Mouse (Mus musculus) forebrain, embryonic 12.5 days (tissue): ENCODE measurements around the gene Ttll13. TPM values are rescaled to one million over a fixed set of nuclear protein-coding genes. Genes with fewer than 3 reads are reported as not detected.

Experiments
- ATAC-seq: fragments of 200-750 bp; cut with Nextera tagmentation; 2 replicates; pipeline ENCODE4 v1.8.0; 2017; ENCODE audit warnings: moderate TSS enrichment; ENCODE audit not compliant: low FRiP score
- H3K27ac ChIP-seq: fragments of 300-500 bp; sonication (generic); 2 replicates; pipeline ENCODE4 v1.5.1; 2016; ENCODE audit warnings: mild to moderate bottlenecking
- H3K27me3 ChIP-seq: fragments of 300-500 bp; sonication (generic); 2 replicates; pipeline ENCODE4 v1.6.1; 2016; ENCODE audit warnings: mild to moderate bottlenecking
- H3K36me3 ChIP-seq: fragments of 300-500 bp; sonication (generic); replicated peaks from 2 replicates; pipeline ENCODE4 v1.6.1; 2016; ENCODE audit warnings: mild to moderate bottlenecking
- H3K4me1 ChIP-seq: fragments of 300-500 bp; sonication (generic); 2 replicates; pipeline ENCODE4 v1.6.1; 2016
- H3K4me2 ChIP-seq: fragments of 300-500 bp; sonication (generic); 2 replicates; pipeline ENCODE4 v1.6.1; 2016; ENCODE audit warnings: mild to moderate bottlenecking, moderate library complexity
- H3K4me3 ChIP-seq: fragments of 300-500 bp; sonication (generic); replicated peaks from 2 replicates; pipeline ENCODE4 v1.5.1; 2016; ENCODE audit warnings: mild to moderate bottlenecking
- H3K9ac ChIP-seq: fragments of 300-500 bp; sonication (generic); 2 replicates; pipeline ENCODE4 v1.6.1; 2016; ENCODE audit warnings: mild to moderate bottlenecking
- H3K9me3 ChIP-seq: fragments of 300-500 bp; sonication (generic); 2 replicates; pipeline ENCODE4 v1.6.1; 2016
- WGBS: fragments of 180-500 bp; shearing (Covaris S2); methylation state at CpG from one replicate; pipeline ENCODE4 v1.1.7; 2016; 5-methylcytosine and 5-hydroxymethylcytosine counted together
- polyA plus RNA-seq: library from polyadenylated mRNA; unstranded; fragments of >200 nt; fragmentation: Nextera tagmentation; extraction: Ambion mirVana; gene quantifications from 2 replicates; pipeline ENCODE4 v1.2.1, GENCODE M21; 2016

Ttll13 gene
- polyA plus RNA-seq, 1 experiment from 2014 or later: 1.3 TPM

DNA sequence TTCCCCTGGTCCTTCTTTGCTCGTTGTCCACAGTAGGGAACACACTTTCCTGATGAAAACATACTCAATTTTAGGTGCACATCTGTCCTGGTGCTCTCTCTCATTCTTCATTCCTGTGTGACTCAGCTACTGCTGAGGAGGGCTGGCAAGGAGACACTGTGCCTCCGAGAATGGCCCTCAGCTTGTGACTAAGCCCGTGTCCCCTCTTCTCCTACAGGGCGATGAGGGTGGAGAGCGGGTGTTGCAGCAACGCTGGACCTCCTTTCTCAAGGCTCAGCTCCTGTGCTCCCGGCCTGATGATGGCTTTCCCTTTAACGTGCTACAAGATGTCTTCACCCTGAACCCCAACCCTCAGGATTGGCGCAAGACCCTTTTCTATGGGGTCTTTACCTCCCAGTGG, 27.5 kb upstream of the Ttll13 start:
- 96% methylated on average over 9 of the region's 9 CpGs for WGBS
- peaks cover 87% of the 10 kb centered on the region for H3K36me3 ChIP-seq
- ATAC-seq: no peak

DNA sequence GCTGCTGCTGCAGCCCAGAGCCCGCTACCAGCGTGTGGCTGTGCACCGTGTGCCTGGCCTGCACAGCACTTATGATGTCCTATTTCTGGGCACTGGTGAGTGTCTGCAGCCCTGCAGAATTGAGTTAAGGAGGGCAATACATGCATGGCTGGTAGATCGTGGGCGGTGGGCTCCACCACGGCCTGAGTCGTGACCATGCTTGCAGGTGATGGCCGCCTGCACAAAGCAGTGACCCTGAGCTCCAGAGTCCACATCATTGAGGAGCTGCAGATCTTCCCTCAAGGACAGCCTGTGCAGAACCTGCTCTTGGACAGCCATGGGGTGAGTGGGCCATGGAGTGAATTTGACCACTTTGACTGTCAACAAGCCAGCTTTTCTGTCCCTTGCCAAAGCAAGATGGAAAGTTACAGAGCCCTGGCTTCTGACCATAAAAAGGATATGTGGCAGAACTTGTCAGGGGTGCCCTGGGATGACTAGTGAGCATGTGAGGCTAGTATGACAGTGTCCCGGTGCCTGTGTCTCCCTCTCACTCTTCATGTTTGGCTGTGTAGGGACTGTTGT, 25.9 kb upstream of the Ttll13 start:
- H3K9ac ChIP-seq: no peak overlapping the region
- ATAC-seq: no peak
- no peak overlapping the region for H3K4me3 ChIP-seq
- H3K4me2 ChIP-seq: no peak overlapping the region
- peaks cover 93% of the 10 kb centered on the region for H3K36me3 ChIP-seq
- no peak overlapping the region for H3K27ac ChIP-seq
- H3K9me3 ChIP-seq: no peaks in the 10 kb centered on the region
- no peaks in the 10 kb centered on the region for H3K27me3 ChIP-seq
- peaks cover under 1% of the 10 kb centered on the region; the same call in 1 of the 2 replicates for H3K4me1 ChIP-seq
- 97% methylated on average over 9 of the region's 9 CpGs for WGBS

More for the DNA sequence above, 27.5 kb upstream of the Ttll13 start:
- H3K27ac ChIP-seq: no peak overlapping the region
- H3K4me3 ChIP-seq: no peak overlapping the region
- H3K27me3 ChIP-seq: no peaks in the 10 kb centered on the region
- no peak overlapping the region for H3K9ac ChIP-seq
- peaks cover 5% of the 10 kb centered on the region for H3K4me1 ChIP-seq
- no peak overlapping the region for H3K4me2 ChIP-seq
- H3K9me3 ChIP-seq: no peaks in the 10 kb centered on the region

DNA sequence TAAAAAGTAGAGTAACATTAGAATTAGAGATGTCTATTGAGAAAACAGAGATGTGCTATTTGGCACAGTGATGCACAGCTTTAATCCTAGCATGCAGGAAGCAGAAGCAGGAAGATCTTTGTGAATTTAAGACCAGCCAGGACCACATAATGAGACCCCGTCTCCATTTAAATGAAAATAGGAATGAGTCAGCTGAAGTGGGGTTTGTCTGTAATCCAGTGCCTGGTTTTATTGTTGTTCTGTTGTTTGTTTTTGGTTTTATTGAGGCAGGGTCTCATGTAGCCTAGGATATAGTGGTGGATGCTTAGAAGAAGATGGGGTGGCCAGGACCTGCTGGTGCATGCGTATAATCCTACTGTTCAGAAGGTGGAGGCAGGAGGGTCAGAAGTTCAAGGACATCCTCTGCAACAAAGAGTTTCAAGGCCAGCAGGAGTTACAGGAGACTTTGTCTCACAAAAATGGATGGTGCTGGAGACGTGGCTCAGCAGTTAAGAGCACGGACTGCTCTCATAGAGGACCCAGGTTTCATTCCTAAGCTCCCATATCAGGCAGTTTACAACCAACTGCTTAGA, 24.9 kb upstream of the Ttll13 start:
- Histone ChIP-seq H3K27ac (no peak overlapping the region), H3K27me3 (no peaks in the 10 kb centered on the region), H3K4me2 (no peak overlapping the region), H3K9ac (no peak overlapping the region), H3K36me3 (peaks cover 90% of the 10 kb centered on the region), H3K9me3 (no peaks in the 10 kb centered on the region), H3K4me1 (no peaks in the 10 kb centered on the region), H3K4me3 (no peak overlapping the region)
- no peak for ATAC-seq
- 83% methylated on average over 4 of the region's 4 CpGs for WGBS

DNA sequence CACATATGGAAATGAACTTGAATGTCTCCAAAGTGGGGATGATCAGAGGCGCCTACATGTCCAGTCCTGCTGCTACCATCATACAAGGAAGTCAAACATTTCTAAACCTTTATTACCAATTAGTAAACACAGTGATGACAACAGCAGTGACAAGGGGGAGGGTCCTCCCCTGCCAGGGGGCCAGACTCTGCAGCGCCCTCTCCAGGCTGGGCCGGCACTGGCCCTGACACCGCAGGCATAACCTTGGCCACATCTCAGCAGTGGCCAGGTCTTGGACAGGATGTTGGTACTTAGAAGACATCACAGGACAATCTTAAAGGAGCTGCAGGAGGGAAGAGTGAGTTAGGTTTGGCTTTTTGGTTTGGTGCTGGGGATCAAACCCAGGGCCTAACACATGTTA, 19.1 kb upstream of the Ttll13 start:
- H3K4me1 ChIP-seq: peaks cover 5% of the 10 kb centered on the region
- H3K9me3 ChIP-seq: no peaks in the 10 kb centered on the region
- H3K4me2 ChIP-seq: no peak overlapping the region
- WGBS: 95% methylated on average over 4 of the region's 4 CpGs
- no peak for ATAC-seq
- H3K9ac ChIP-seq: no peak overlapping the region
- peaks cover 50% of the 10 kb centered on the region for H3K36me3 ChIP-seq
- no peak overlapping the region for H3K4me3 ChIP-seq
- no peak overlapping the region for H3K27ac ChIP-seq
- peaks cover 11% of the 10 kb centered on the region for H3K27me3 ChIP-seq

DNA sequence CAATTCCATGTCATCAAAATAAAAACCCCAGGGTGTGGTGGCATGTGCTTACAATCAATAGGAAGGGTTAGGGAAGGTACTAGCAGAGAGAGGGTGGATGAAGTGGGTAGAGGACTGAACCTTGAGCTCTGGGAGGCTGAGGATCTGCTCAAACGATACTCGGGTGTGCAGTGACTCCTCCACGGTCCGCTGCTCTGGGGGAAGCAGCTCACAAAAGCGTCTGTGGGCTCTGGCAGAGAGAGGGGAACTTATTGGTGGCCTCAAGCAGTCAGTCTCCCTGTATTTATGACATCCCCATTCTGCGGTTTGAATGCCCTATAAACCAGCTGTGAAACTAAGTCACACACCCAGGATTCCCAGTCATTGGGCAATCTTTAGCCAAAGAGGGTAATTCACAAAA, 16.0 kb upstream of the Ttll13 start:
- 67% methylated on average over 6 of the region's 6 CpGs for WGBS
- ATAC-seq: no peak
- Histone ChIP-seq H3K4me1 (peaks cover 20% of the 10 kb centered on the region), H3K27me3 (peaks cover 11% of the 10 kb centered on the region), H3K27ac (no peak overlapping the region), H3K4me2 (no peak overlapping the region), H3K9me3 (no peaks in the 10 kb centered on the region), H3K36me3 (peaks cover 22% of the 10 kb centered on the region), H3K9ac (no peak overlapping the region), H3K4me3 (no peak overlapping the region)

DNA sequence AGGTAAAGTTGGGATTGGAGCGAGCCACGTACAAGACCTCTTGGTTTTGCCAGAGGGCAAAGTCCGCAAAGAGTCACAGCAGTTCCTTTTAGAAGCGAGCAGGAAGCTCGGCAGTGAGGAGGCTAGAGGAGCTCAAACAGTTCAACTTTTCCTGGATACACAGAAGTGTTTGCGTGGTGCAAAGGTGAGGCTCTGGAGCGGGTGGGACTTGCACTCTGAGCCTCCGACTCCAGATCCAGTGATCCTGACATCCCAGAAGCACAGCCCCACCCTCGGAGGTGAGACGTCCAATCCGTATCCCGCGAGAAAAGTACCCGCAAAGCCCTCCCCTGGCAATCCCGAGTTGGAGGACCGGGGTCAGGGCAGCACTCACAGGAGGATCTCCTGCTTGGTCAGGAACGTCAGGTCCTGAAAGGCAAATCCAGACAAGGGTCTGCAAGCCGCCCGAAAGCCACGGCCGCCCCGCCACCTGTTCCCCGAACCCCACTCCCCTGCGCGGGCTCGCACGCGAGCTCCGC, 14.1 kb upstream of the Ttll13 start:
- Histone ChIP-seq H3K27ac (no peak overlapping the region), H3K36me3 (peaks cover 10% of the 10 kb centered on the region), H3K4me2 (peak overlapping the region; percentile 85), H3K9me3 (no peaks in the 10 kb centered on the region), H3K4me1 (peaks cover 21% of the 10 kb centered on the region), H3K27me3 (peaks cover 11% of the 10 kb centered on the region), H3K4me3 (peak overlapping the region; percentile 69), H3K9ac (peak overlapping the region; percentile 75)
- under 1% methylated on average over 29 of the region's 29 CpGs for WGBS
- no peak for ATAC-seq

DNA sequence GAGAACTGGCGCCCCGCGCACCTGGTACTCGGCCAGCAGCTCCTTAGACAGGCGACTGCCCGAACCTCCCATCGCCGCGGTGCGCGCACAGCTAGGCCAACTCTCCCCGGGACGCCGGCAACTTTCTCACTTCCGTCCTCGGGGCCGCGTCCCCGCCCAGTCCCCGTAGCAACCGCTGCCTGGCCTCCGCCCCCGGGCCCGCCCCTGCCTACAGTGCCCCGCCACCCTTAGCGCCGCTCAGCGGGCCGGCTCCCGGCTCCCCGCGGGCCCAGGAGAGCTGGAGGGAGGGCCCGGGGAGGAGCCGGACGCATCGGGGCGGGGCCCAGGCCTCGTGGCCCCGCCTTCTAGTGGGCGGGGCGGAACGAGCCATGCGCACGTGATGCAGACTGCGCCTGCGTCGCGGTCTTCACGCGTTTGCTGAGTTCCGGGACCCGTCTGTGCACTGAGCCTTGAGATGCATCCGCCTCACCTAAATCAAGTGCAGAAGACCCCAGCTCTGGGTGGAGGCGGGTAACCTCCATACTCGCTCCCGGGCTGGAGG, 13.6 kb upstream of the Ttll13 start, which contains the start of the genes Cib1 and Gdpgp1:
Gene Cib1, minus strand, starts transcription at position 325 of the 541 bp plus-strand sequence.
Gene Gdpgp1, plus strand, starts transcription at position 377 of the 541 bp plus-strand sequence.
- H3K9me3 ChIP-seq: no peaks in the 10 kb centered on the region
- H3K4me2 ChIP-seq: peak within 1 kb of the TSS; percentile 85
- H3K9ac ChIP-seq: peak within 1 kb of the TSS; percentile 75
- peaks cover 5% of the 10 kb centered on the region; the same call in 1 of the 2 replicates for H3K36me3 ChIP-seq
- H3K4me3 ChIP-seq: peak within 1 kb of the TSS; percentile 69
- WGBS: 0% methylated on average over 49 of the region's 56 CpGs
- H3K27me3 ChIP-seq: peaks cover 11% of the 10 kb centered on the region
- peak; percentile 98 for ATAC-seq
- peak within 1 kb of the TSS; percentile 50; the same call in 1 of the 2 replicates for H3K27ac ChIP-seq
- H3K4me1 ChIP-seq: peaks cover 21% of the 10 kb centered on the region

DNA sequence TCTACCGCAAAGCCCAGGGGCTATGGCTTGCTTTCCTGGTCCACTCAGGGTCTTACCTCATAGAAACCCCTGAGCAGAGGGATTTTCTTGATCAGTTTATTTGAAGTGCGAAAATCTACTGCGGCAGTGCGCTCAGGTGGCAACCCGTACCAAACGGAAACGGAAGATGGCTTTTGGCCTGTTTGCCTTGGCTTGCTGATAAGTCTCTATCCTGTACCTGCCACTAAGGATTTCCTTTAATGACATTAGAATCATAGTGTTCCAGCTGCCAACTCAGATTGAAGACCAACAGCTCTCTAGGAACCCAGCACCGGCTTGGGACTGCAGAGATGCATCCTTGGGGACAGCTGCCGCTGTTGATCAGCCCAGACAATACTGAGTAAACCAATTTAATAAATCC, 12.4 kb upstream of the Ttll13 start:
- peaks cover 21% of the 10 kb centered on the region for H3K4me1 ChIP-seq
- no peak overlapping the region for H3K4me3 ChIP-seq
- H3K27ac ChIP-seq: no peak overlapping the region
- no peaks in the 10 kb centered on the region for H3K9me3 ChIP-seq
- whole genome bisulfite sequencing: 82% methylated on average over 9 of the region's 9 CpGs
- H3K4me2 ChIP-seq: peak overlapping the region; percentile 85
- H3K27me3 ChIP-seq: peaks cover 11% of the 10 kb centered on the region
- no peak for ATAC-seq
- no peak overlapping the region for H3K9ac ChIP-seq
- H3K36me3 ChIP-seq: peaks cover 7% of the 10 kb centered on the region

DNA sequence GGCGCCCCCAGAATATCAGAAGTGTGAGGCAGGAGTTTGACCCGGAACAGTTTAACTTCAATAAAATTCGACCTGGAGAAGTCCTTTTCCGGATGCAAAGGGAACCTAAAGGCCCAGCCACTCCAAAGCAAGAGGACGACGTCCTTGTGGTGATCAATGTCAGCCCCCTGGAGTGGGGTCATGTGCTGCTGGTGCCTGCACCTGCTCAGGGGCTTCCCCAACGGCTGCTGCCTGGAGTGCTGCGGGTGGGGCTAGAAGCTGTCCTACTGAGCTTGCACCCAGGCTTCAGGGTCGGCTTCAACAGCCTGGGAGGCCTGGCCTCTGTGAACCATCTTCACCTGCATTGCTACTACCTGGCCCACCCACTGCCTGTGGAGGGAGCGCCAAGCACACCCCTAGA, 7.6 kb upstream of the Ttll13 start:
- Histone ChIP-seq H3K27me3 (no peaks in the 10 kb centered on the region), H3K36me3 (peaks cover 25% of the 10 kb centered on the region), H3K27ac (no peak overlapping the region), H3K4me3 (no peak overlapping the region), H3K4me2 (no peak overlapping the region), H3K9ac (no peak overlapping the region), H3K4me1 (peaks cover 11% of the 10 kb centered on the region), H3K9me3 (no peaks in the 10 kb centered on the region)
- no peak for ATAC-seq
- 88% methylated on average over 10 of the region's 10 CpGs for WGBS

DNA sequence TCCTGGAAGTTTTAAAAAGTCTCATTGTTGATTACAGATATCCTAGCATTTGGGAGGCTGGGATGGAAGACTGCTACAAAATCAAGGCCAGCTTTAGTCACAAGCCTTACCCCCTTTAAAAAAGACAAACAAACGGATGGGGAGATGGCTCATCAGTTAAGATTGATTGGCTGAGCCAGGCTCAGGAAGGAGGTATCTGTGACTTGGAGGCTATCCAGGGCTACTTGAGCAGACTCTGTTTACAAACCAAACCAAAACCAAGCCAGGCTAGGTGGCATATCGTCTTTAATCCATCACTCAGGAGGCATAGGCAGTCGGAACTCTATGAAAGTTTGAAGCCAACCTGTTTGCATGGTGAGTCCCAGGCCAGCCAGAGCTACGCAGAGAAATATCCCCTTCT, 4.5 kb upstream of the Ttll13 start:
- Histone ChIP-seq H3K27me3 (no peaks in the 10 kb centered on the region), H3K4me2 (no peak overlapping the region), H3K27ac (no peak overlapping the region), H3K36me3 (peaks cover 25% of the 10 kb centered on the region), H3K4me3 (no peak overlapping the region), H3K9ac (no peak overlapping the region), H3K9me3 (no peaks in the 10 kb centered on the region), H3K4me1 (no peaks in the 10 kb centered on the region)
- WGBS: 92% methylated on average over 4 of the region's 4 CpGs
- ATAC-seq: no peak

DNA sequence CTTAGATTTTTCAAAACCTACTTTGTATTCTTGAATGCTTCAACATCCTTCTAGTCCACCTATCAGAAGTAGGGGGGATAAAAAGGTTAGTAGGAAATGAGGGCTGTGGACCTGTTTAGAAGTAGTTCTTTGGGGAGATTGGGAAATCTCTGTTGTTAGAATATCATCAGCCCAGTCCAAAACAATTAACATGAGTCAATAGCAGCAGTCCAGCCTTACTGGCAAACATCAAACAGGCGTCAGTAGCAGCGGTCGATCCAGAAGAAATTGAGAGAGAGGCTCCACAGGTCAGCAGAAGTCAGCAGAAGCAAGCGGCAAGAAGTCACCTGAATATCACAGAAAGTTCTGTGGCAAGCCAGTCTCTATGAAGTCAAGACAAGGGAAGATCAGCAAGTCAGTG, 1.3 kb upstream of the Ttll13 start:
- Histone ChIP-seq H3K36me3 (peaks cover 8% of the 10 kb centered on the region), H3K27ac (no peak overlapping the region), H3K4me3 (no peak overlapping the region), H3K4me2 (no peak overlapping the region), H3K9me3 (no peaks in the 10 kb centered on the region), H3K4me1 (no peaks in the 10 kb centered on the region), H3K27me3 (no peaks in the 10 kb centered on the region), H3K9ac (no peak overlapping the region)
- WGBS: 91% methylated on average over 4 of the region's 4 CpGs
- no peak for ATAC-seq

DNA sequence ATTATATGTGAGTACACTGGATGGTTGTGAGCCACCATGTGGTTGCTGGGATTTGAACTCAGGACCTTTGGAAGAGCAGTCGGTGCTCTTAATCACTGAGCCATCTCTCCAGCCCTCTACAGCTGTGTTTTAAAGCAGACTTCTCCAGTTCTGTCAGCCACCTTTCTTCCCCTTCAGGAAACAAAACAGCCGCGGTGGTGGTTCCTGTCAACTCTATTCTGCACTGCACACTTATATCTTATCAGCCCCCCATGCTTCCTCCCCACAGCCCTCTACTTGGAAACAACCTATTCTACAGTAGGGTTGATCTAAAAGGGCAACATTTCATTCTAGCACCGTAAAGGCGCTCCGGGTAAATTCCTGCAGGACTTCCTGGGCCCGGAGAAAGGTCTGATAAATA, 683 bp downstream of the Ttll13 start:
- no peak for ATAC-seq
- H3K27ac ChIP-seq: no peak overlapping the region
- peak overlapping the region; percentile 61; the same call in 1 of the 2 replicates for H3K9ac ChIP-seq
- peaks cover 4% of the 10 kb centered on the region for H3K27me3 ChIP-seq
- H3K4me2 ChIP-seq: peak overlapping the region; percentile 65
- H3K36me3 ChIP-seq: no peaks in the 10 kb centered on the region
- no peaks in the 10 kb centered on the region for H3K4me1 ChIP-seq
- peak overlapping the region; percentile 48 for H3K4me3 ChIP-seq
- WGBS: 72% methylated on average over 7 of the region's 7 CpGs
- no peaks in the 10 kb centered on the region for H3K9me3 ChIP-seq
